Mouse (Mus musculus): ENCODE measurements around the gene Rasd2. TPM values are rescaled to one million over a fixed set of nuclear protein-coding genes. Genes with fewer than 3 reads are reported as not detected.

Gene Rasd2
- total RNA-seq, 2 experiments from 2014 or later: 7.8 to 9.8 TPM

DNA sequence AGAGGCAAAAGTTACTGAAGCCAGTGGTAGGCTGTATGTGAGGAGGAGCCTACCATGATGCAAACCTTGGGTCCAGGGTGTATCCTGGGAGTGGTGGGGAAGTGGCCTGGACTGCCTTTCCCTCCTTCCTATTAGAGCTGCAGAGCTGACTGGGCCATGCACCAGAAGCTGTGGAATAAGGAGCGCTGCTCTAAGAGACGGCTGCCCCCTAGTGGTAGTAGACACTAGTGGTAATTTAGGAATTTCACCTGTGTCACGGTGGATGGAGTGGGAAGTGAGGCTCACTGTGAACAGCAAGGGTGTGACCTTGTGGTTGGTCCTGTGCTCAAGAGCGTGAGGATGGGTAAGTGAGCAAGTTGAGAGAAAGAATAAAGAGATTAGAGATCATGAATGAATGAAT, 4.2 kb downstream of the Rasd2 start:
- intact Hi-C loops (cut with DNase I): loop anchor here (5.0 kb wide), 2 partner anchors 86 to 146 kb away; no protein-coding TSS in a partner anchor
- DNase-seq: peak; percentile 78

DNA sequence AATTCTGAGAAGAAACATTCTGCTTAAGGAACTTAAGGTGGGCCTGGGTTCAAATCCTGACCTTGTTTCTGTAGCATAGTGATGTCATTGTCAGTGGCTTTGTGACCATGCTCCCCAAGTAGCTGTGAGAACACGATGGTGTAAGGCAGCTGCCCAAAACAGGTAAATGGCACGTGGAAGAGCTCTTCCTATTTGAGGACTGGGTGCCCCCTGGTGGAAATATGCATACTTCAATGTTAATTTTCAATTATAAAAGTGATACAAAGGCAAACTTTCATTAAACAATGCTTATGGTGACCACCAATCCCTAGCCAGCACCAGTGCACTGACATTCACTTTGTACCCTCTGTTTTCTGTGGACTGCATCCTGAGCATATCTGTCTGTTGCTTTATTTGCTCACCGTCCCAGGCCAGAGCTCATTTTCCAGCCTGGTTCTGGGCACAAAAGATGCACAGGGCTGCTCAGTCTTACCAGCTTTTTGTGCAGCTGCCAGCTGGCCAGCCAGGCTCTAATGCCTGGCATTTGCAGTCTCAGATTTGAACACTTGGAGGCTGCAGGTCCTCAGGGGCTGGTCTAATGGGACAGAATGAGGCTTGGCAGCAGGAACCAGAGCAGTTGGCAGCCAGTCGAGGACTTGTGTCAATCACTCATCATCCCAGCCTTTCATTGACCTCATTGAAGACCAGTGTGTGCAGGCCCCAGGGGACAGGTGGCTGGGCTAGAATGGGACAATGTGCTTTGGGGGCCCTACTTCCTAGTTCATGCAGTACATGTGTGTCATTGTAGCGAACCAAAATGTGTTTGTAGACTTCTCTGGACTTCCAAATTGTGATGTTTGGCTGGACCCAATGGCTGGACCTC, 6.4 kb downstream of the Rasd2 start:
- DNase-seq: peak; percentile 86
- intact Hi-C loops (cut with DNase I): loop anchor here (5.0 kb wide), 2 partner anchors 88 to 148 kb away; no protein-coding TSS in a partner anchor

DNA sequence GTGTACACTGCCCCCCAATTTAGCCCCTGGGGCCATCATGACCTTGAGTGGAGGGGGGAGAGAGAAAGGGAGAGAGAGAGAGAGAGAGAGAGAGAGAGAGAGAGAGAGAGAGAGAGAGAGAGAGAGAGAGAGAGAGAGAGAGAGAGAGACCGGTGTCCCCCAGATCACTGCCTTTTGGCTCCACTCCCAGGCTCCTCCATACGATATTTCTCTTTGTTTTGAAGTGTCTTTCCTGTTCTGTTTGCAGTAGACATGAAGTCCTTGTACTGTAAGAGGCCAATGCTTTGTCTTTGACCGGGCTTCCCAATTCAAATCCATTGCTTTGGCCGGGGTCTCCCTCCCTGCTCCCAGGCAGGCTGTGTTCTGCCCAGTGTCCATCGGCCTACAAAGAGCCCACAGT, 8.9 kb downstream of the Rasd2 start:
- DNase-seq: no peak
- intact Hi-C loops (cut with DNase I): no loop called here

DNA sequence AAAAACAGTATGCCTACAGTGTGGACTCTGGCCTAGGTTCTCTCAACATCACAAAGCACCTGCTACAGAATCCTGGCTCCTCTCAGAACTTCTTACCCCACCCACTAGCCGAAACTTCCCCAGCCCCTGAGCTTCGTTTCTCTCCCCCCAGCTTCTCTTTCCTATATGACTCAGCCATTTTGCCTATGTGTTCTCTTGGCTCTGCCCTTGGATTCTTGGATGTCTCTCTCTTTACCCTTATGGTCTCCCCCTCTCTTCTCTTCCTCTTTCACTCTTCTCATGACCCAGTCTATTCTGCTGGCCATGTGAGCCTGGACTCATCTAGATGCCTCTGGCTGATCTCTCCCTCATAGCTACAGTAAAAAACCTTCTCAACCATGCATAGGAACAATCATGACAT, 13.0 kb downstream of the Rasd2 start:
- intact Hi-C loops (cut with DNase I): no loop called here
- no peak for DNase-seq

DNA sequence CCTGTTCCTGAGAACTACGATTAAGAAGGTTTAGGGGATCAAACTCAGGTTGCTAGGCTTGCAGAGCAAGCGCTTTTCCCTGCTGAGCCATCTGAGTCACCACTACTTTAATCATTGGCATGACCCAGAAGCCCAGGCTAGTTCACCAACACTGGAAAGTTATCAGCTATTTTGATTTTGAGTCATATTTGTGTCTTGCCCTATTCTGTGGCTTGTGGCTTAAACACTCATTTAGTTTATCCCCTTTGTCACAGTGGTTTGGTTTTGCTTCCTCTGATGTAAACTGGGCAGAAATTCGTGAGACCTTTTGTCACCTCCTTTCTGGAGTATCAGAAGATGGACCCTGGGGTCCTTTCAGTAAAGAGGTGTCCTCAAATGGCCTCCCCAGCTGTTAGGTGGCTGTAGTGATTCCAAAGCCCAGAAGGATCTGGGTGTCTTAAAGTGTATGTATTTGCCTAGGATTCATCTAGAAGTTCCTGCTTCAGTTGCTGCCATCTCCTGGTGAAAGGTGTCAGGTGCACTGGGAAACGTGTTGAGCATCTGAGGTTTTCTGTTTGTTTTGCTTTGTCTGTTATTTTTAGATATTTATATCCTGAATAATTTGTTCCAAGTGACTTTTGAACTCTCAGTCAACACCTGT, 20.3 kb downstream of the Rasd2 start:
- peak; percentile 42 for DNase-seq
- intact Hi-C loops (cut with DNase I): no loop called here

DNA sequence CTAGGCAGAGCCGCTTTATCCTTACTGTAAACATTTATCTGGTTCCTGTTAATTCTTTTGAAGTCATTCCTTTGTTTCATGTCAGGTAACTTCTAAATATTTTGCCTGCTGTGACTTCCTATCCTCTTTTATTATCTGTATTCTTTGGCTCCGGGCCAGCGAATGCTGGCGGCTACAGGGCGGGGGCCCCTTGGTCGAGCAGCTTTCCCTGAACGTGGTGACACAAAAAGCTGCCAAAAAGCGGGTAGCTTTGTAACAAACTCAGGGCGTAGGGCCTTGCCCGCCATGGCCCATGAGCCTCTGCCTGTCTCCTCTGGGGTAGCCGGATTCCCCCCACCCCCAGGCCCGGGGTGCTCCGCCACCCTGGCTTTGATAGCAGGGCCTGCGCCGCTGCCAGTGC, 33.6 kb downstream of the Rasd2 start:
- no peak for DNase-seq
- intact Hi-C loops (cut with DNase I): no loop called here

DNA sequence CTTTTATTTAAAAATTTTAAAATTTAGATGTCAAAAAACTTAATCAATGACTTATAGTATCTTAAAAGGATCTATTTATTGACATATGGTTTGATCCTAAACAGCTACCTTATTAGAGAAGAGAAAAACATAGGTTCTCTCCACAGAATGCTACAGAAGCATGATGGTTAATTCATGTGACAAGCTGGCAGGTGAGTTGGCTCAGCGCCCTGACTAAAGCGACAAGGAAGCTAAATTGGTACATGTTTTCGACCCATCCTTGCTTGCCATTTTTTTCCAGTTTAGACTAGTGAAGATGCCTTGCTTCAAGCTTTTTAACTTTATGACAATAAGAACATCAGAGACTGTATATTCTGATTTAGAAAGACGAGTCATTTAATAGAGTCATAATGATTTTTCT, 35.4 kb downstream of the Rasd2 start:
- intact Hi-C loops (cut with DNase I): no loop called here
- peak; percentile 13 for DNase-seq

DNA sequence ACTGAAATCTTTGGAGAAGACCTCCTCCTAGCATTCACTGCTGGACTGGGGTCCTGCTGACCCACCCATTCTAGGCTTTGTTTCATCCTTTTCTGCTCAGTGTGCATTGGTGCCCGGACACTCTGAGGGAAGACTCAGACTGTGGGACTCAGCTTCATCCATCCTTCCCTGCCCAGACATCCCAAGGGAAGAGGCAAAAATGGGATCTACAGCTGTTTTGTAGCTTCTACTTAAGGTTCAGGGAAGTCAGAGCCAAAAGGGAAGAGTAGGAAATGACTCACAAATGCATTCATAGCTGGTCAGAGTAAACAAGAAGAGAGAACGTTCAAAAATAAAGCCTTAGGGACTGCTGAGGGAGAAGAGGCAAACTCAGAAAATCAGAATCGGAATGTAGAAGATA, 40.3 kb downstream of the Rasd2 start:
- intact Hi-C loops (cut with DNase I): no loop called here

DNA sequence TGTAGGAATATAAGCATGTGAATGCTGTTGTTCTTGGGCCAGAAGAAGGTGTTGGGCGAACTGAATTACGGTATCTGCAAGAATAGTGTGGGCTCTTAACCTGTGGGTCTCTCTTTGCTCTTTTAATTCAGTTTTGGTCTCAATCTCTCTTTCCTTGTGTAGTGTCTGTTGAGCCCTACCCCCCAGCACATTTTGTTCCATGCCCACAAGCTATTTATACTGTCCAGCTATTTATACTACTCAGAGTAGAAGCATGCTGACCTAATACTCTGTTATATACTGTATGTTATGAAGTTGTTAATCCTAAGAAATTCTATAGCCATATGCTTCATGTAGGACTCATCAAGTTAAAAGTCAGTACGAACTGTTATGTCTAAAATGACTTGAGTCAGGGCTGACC, 41.9 kb downstream of the Rasd2 start:
- DNase-seq: no peak
- intact Hi-C loops (cut with DNase I): no loop called here

More for the DNA sequence above, 40.3 kb downstream of the Rasd2 start:
- DNase-seq: no peak

DNA sequence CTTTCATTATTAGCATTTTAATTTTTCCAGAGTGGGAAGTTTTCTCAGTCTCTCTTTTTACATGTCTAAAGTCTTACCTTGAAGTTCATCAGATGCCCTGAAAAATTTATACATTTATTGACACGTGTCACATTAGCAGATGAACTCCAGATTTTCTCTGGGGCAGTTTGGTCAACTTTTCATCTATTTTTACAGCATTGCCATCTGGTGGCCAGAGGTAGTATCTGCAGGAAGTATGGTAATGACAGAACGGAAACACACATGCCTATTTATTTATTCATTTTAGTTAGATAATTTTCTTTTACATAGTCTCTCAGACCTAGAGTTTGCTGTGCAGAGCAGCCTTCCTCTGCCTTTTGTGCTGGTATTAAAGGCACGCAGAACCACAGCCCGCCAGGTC, 58.4 kb downstream of the Rasd2 start:
- intact Hi-C loops (cut with DNase I): no loop called here
- peak; percentile 10 for DNase-seq

Other genes starting within 250 kb of the Rasd2 start
- gene Hmgxb4, start 220.6 kb upstream of the Rasd2 start, total RNA-seq (2021): 10 to 100 TPM; 43.8 to 45.7 TPM
- gene Tom1, start 180.2 kb upstream of the Rasd2 start, total RNA-seq (2021): 10 to 100 TPM; 22.3 to 25.0 TPM
- gene Hmox1, start 120.3 kb upstream of the Rasd2 start, total RNA-seq (2021): 1 to 10 TPM; 7.3 to 7.5 TPM
- gene Mcm5, start 104.4 kb upstream of the Rasd2 start, total RNA-seq (2021): 10 to 100 TPM; 16.6 to 17.5 TPM
- under 1 TPM; 0.32 to 0.52 TPM for gene Gm10358, start 192.6 kb downstream of the Rasd2 start, total RNA-seq (2021)
- gene Iqcm, start 234.8 kb downstream of the Rasd2 start, total RNA-seq (2021): under 1 TPM; 0.20 to 0.36 TPM

All from left cerebral cortex, postnatal 4 days (tissue).